Mouse (Mus musculus): Measurements from ENCODE around the gene Ppp1cc. TPM values are rescaled to one million over a fixed set of nuclear protein-coding genes. Genes with fewer than 3 reads are reported as not detected.

Gene Ppp1cc
- polyA plus RNA-seq (2012; rRNA removed), result 82.6 and 82.8 TPM in 2 replicates

DNA sequence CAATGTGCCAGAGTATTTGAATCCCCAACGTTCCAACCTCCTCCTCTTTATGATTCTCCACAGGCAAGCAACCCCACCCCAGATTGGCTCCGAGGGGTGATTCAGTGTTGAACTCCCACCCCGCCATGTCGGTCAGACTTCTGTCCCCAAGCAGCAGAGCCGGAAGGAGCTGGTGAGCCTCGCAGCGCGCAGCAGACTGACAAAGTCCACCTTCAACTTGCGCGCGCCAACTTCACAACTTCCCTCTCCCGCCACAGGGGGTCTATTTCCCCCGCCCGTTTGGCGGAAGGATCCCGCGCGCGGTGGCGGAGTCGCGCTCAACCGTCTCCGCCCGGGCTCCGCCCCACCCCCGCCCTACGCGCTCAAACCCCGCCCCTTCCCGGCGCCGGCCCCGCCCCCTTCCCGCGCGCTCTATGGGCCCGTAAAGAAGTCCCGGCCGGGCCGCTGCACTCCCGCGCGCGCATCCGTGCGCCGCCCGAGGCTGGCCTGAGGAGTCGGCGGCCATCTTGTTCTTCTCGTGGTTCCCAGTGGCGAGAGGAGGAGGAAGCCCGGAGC lies at the start of gene Ppp1cc:
Gene Ppp1cc (plus strand): TSS at position 452 of the 555 bp plus-strand sequence.

DNA sequence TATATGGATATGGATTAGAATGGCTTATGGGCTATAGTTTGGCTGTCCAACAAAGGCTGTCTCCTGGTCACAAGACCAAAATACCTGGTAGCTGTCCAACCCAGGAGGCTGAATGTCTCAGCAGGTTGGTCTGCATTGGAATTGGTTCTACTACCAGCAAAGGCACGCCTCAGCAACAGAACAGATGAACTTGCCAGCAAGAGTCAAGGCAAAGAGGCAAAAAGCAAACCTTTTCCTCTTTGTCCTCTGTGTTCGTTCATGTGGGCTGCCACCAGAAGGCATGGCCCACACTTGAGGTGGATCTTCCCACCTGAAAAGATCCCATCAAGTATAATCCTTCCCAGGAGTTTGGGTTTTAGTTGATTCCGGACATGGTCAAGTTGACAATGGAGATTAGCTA lies 17.4 kb upstream of the Ppp1cc start, which contains the start of gene Ccdc63:
Gene Ccdc63 (minus strand): TSS at position 101 of the 400 bp plus-strand sequence.

DNA sequence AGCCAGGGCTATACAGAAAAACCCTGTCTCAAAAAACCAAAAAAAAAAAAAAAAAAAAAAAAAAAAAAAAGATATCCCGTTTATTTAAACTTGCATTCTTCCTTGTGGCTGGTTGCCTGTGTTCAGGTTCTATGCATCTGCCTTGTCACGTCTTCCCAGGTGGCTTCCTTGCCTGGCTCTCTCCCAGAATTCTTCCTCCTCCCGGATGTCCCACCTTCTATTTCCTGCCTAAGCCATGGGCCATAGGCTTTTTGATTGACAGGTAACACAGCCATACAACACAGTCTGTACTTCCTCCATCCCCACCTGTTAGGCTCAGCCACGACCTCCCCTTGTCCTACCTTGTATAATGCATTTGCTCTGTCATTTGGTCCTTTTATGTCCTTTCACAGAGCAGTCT lies 48.4 kb downstream of the Ppp1cc start, which contains the start of gene Hvcn1:
Gene Hvcn1 (plus strand): TSS at position 330 of the 400 bp plus-strand sequence.

Other genes with a start within 250 kb of the Ppp1cc start
- gene Cux2, start 108.2 kb upstream of the Ppp1cc start, polyA plus RNA-seq (2012; rRNA removed), result 1.4 and 1.7 TPM in 2 replicates
- not detected in 2 replicates for gene Myl2, start 57.3 kb upstream of the Ppp1cc start, polyA plus RNA-seq (2012; rRNA removed)
- gene Ccdc63, start 17.5 kb upstream of the Ppp1cc start, polyA plus RNA-seq (2012; rRNA removed), result 0.17 TPM in 1 of 2 replicates, not detected in the other
- gene Hvcn1, start 48.5 kb downstream of the Ppp1cc start, polyA plus RNA-seq (2012; rRNA removed), result 8.4 and 8.9 TPM in 2 replicates
- gene Tctn1, start 106.2 kb downstream of the Ppp1cc start, polyA plus RNA-seq (2012; rRNA removed), result 19.7 and 20.7 TPM in 2 replicates
- 32.6 and 38.3 TPM in 2 replicates for gene Pptc7, start 126.1 kb downstream of the Ppp1cc start, polyA plus RNA-seq (2012; rRNA removed)
- 2.3 and 2.9 TPM in 2 replicates for gene Rad9b, start 196.0 kb downstream of the Ppp1cc start, polyA plus RNA-seq (2012; rRNA removed)
- gene Vps29, start 196.1 kb downstream of the Ppp1cc start, polyA plus RNA-seq (2012; rRNA removed), result 26.0 and 30.4 TPM in 2 replicates
- gene Gpn3, start 213.6 kb downstream of the Ppp1cc start, polyA plus RNA-seq (2012; rRNA removed), result 56.5 and 75.0 TPM in 2 replicates
- 7.8 and 8.4 TPM in 2 replicates for gene Fam216a, start 214.1 kb downstream of the Ppp1cc start, polyA plus RNA-seq (2012; rRNA removed)
- 155 and 156 TPM in 2 replicates for gene Arpc3, start 233.6 kb downstream of the Ppp1cc start, polyA plus RNA-seq (2012; rRNA removed)

All from colon, adult 2 months (tissue).